Mouse (Mus musculus): ENCODE measurements at regions not wholly inside any gene's neighbourhood (a gene's known extent, or its start where the extent isn't known, plus 50 kb on each side); places are given as distances from the start of the nearest gene placed in this dataset.

DNA sequence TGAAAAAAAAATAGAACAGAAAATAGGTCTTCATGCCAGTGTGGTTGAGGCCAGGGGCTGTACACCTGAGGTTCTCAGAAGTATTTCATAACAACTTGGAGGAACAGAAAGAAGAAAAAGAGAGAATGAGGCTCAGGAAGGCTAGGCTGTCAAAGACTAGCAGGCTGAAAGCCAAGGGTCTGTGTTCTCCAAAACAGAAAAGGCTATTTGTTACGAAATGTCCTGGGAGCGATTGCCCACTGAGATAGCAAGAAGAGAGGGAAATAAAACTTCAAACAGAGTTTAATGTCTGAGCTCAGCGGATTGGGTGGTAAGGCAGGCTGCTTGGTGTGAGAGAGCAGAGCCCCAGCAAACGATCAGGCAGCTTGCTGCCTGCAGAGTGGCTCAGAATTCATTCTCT, 97.6 kb upstream of the Ldah start:
- TF ChIP-seq CTCF (IDR thresholded peaks at IDR 0.05; ENCODE audit: borderline replicate concordance, insufficient read depth, low read depth, low read length) (no peak), POLR2A (IDR thresholded peaks at IDR 0.05; ENCODE audit: borderline replicate concordance, insufficient read depth, low read length) (no peak)
